Mouse (Mus musculus) testis, adult 2 months (tissue): ENCODE data around the gene Tjap1.

Experiments used
- CTCF ChIP-seq: fragments of 200-500 bp; IDR thresholded peaks from 2 replicates; pipeline ENCODE4 v1.5.1; 2012; ENCODE audit warnings: low read depth, mild to moderate bottlenecking, inconsistent platforms, low read length, moderate library complexity; ENCODE audit not compliant: control insufficient read depth, insufficient read depth, insufficient replicate concordance
- POLR2A ChIP-seq: fragments of 200-500 bp; IDR thresholded peaks from 2 replicates; pipeline ENCODE4 v1.6.1; 2012; ENCODE audit warnings: low read depth, mild to moderate bottlenecking, inconsistent platforms, low read length, moderate library complexity; ENCODE audit not compliant: control insufficient read depth

GRCm38 (mm10) chr17:46287678-46288095, 4.9 kb upstream of the Tjap1 start:
- TF ChIP-seq CTCF (no peak), POLR2A (no peak)
